Mouse (Mus musculus): ENCODE data around the gene Usp18. TPM values are rescaled to one million over a fixed set of nuclear protein-coding genes. Genes with fewer than 3 reads are reported as not detected.
A peak's percentile ranks its signal among the peaks of the same experiment; 100 is the strongest.

Usp18 gene
- polyA plus RNA-seq, 1 experiment from 2014 or later, result 30.4 TPM

DNA sequence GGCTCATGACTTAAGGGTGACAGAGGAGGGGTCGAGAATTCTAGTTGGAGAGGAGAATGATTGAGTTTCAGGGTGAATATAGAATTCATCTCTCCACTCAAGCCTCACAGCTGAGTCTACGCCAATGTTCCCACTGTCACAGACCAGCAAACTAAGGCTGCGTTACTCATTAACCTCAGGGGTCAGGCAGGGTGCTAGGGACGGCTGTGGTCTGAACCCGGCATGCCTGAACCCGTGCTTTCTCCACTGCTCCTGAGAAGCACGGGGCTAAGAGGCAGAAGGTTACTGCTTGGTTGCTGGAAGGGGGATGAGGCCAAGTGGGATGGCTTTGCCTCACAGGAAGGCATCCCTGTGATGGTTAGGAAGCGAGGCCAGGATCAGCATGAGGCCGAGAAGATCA, 54.8 kb downstream of the Usp18 start:
- no peaks in the 10 kb centered on the region for H3K4me1 ChIP-seq (ENCODE audit: insufficient read depth, low read depth, low read length)
- H3K27me3 ChIP-seq (replicated peaks; ENCODE audit: insufficient read depth, low read length), result no peaks in the 10 kb centered on the region
- no peak for DNase-seq (ENCODE audit: low spot score)
- no peak overlapping the region for H3K4me3 ChIP-seq (ENCODE audit: low read depth, low read length)
- no peak overlapping the region for H3K27ac ChIP-seq (ENCODE audit: low read length)
- H3K36me3 ChIP-seq (ENCODE audit: insufficient read depth, low read length), result no peaks in the 10 kb centered on the region
- 38% methylated on average over 9 of the region's 9 CpGs for WGBS
- H3K9ac ChIP-seq (replicated peaks; ENCODE audit: low read depth), result no peak overlapping the region
- no peak for ATAC-seq
- H3K4me2 ChIP-seq (replicated peaks; ENCODE audit: low read depth, low read length), result no peak overlapping the region; the same call in 1 of the 2 replicates
- no peak for TF ChIP-seq CTCF (IDR thresholded peaks at IDR 0.05)
- TF ChIP-seq EP300 (IDR thresholded peaks at IDR 0.05), result no peak
- no peaks in the 10 kb centered on the region for H3K9me3 ChIP-seq (ENCODE audit: low read length)

DNA sequence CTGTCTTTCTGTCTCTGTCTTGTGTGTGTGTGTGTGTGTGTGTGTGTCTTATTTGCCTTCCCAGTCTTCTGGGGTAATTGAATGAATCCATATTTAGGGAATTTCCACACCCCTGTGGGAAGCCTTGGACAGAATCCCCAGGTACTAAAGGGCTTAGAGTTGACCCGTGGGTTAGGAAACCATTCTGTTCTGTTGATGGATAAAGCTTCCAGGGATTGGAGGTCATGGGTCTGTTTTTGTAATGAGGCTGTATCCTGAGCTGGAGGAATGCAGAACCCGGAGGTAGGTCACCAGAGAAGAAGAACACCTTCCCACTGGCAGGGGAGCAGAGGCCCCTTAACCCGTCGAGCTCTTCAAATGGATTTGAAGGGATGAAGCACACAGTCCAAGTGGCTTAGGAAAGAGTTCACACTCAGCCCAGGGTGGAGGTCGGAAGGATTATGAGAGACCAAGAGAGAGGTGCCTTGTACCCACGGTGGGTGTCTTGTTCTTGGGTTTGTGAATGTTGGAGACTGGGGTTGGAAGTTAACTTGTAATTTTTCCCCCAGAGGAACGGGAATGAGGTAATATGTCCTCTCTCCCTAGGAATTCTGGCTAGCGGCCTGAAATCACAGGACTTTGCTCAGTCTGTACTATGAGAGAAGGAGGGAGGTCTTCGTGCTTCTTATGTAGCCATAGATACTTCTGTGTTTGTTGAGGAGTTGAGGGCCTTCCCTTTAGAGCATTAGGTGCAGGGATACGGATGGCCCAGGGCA, 57.9 kb downstream of the Usp18 start:
- Histone ChIP-seq H3K9ac (replicated peaks; ENCODE audit: low read depth) (no peak overlapping the region), H3K4me2 (replicated peaks; ENCODE audit: low read depth, low read length) (no peak overlapping the region), H3K4me3 (ENCODE audit: low read depth, low read length) (no peak overlapping the region), H3K4me1 (ENCODE audit: insufficient read depth, low read depth, low read length) (no peaks in the 10 kb centered on the region), H3K9me3 (ENCODE audit: low read length) (no peaks in the 10 kb centered on the region), H3K36me3 (ENCODE audit: insufficient read depth, low read length) (no peaks in the 10 kb centered on the region), H3K27ac (ENCODE audit: low read length) (no peak overlapping the region), H3K27me3 (replicated peaks; ENCODE audit: insufficient read depth, low read length) (no peaks in the 10 kb centered on the region)
- WGBS, result 56% methylated on average over 10 of the region's 10 CpGs
- DNase-seq (ENCODE audit: low spot score) (no peak), ATAC-seq (no peak)
- TF ChIP-seq CTCF (IDR thresholded peaks at IDR 0.05) (no peak), EP300 (IDR thresholded peaks at IDR 0.05) (no peak)

DNA sequence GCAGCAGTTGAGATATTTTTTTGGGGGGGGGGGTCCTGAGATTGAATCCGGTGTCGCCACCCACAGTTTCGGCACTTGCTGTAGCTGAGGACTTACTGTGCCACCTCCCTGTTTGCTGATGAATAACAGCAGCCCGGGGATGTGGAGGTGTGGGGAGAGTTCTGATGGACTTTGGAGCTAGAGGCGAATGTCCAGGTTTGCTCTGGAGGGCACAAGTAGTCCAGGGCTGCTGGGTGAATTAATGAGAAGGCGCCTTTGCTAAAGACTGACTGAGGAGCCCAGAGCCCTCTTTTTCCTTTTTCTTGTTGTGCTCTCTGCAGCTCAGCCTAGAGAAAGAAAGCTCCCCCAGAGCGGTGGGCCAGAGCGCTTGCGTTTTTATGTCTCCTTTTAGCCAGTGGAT, 58.9 kb downstream of the Usp18 start:
- Histone ChIP-seq H3K4me2 (replicated peaks; ENCODE audit: low read depth, low read length) (no peak overlapping the region), H3K27ac (ENCODE audit: low read length) (no peak overlapping the region), H3K9me3 (ENCODE audit: low read length) (no peaks in the 10 kb centered on the region), H3K4me3 (ENCODE audit: low read depth, low read length) (no peak overlapping the region), H3K27me3 (replicated peaks; ENCODE audit: insufficient read depth, low read length) (no peaks in the 10 kb centered on the region), H3K4me1 (ENCODE audit: insufficient read depth, low read depth, low read length) (no peaks in the 10 kb centered on the region), H3K9ac (replicated peaks; ENCODE audit: low read depth) (no peak overlapping the region), H3K36me3 (ENCODE audit: insufficient read depth, low read length) (no peaks in the 10 kb centered on the region)
- no peak for DNase-seq (ENCODE audit: low spot score)
- ATAC-seq, result no peak
- TF ChIP-seq EP300 (IDR thresholded peaks at IDR 0.05), result no peak
- TF ChIP-seq CTCF (IDR thresholded peaks at IDR 0.05), result no peak
- 79% methylated on average over 9 of the region's 9 CpGs for WGBS

DNA sequence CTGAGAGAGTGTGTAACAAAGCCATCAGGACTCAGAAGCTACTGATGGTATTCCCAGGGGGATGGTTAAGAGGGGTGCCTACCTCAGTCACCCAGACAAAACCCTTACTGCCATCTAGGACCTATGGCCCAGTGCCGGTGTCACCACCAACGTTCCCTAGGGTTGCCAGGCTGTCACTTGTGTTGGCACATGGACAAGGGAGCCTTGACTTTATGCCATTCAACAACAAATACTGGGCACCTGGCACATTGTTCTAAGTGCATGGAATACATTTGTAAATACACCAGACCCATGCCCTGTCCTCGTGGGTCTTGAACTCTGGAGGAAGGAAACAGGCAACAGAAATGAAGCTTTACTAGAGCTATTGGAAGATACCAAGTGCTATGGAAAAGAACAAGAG, 59.9 kb downstream of the Usp18 start:
- Histone ChIP-seq H3K4me1 (ENCODE audit: insufficient read depth, low read depth, low read length) (no peaks in the 10 kb centered on the region), H3K9me3 (ENCODE audit: low read length) (no peaks in the 10 kb centered on the region), H3K4me2 (replicated peaks; ENCODE audit: low read depth, low read length) (no peak overlapping the region), H3K4me3 (ENCODE audit: low read depth, low read length) (no peak overlapping the region), H3K36me3 (ENCODE audit: insufficient read depth, low read length) (no peaks in the 10 kb centered on the region), H3K27ac (ENCODE audit: low read length) (no peak overlapping the region), H3K27me3 (replicated peaks; ENCODE audit: insufficient read depth, low read length) (no peaks in the 10 kb centered on the region), H3K9ac (replicated peaks; ENCODE audit: low read depth) (no peak overlapping the region)
- TF ChIP-seq EP300 (IDR thresholded peaks at IDR 0.05) (no peak), CTCF (IDR thresholded peaks at IDR 0.05) (no peak)
- ATAC-seq (no peak), DNase-seq (ENCODE audit: low spot score) (no peak)
- WGBS, result 79% methylated on average over 3 of the region's 3 CpGs

DNA sequence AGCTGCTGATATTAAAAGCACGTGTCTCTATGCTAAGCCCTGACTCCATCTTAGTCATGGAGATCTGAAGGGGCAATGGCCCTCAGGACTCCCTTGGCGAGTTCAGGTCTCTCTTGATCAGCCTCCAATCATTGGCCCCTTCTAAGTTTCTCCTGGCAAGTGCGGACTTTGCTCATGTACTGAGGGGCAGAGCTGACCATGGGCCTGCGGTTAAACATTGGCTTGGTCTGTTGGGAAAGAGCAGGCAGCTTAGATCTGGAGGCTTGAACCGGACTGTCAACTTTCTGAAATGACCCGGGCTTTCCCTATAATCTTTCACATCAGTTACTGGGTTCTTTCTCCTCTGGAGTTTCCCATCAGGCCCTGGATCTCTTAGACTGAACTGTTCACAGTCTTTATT, 65.3 kb downstream of the Usp18 start:
- no peaks in the 10 kb centered on the region for H3K27me3 ChIP-seq (replicated peaks; ENCODE audit: insufficient read depth, low read length)
- ATAC-seq (no peak), DNase-seq (ENCODE audit: low spot score) (no peak)
- no peak overlapping the region for H3K4me2 ChIP-seq (replicated peaks; ENCODE audit: low read depth, low read length)
- H3K4me1 ChIP-seq (ENCODE audit: insufficient read depth, low read depth, low read length), result no peaks in the 10 kb centered on the region
- WGBS, result 61% methylated on average over 6 of the region's 6 CpGs
- no peak overlapping the region for H3K9ac ChIP-seq (replicated peaks; ENCODE audit: low read depth)
- H3K36me3 ChIP-seq (ENCODE audit: insufficient read depth, low read length), result no peaks in the 10 kb centered on the region
- H3K27ac ChIP-seq (ENCODE audit: low read length), result no peak overlapping the region
- H3K4me3 ChIP-seq (ENCODE audit: low read depth, low read length), result no peak overlapping the region
- no peaks in the 10 kb centered on the region for H3K9me3 ChIP-seq (ENCODE audit: low read length)
- TF ChIP-seq CTCF (IDR thresholded peaks at IDR 0.05), result no peak
- no peak for TF ChIP-seq EP300 (IDR thresholded peaks at IDR 0.05)

DNA sequence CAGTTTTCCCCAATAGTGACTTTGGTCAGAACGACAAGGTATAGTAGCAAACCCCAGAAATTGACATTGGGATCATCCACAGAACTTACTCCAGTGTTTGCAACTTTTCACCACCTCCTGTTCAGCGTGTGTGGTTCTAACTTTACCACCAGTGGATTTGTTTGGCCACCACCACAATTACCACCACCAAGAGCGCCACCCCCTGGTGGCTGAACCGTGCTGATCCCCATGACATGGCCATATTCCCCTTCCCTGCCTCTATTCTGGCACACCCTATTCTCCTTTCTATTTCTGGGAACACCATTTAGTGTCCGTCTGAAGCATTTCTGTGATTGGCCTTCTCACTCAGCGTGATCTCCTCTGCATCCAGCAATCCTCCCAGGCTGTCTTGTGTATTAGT, 73.4 kb downstream of the Usp18 start:
- no peak for TF ChIP-seq EP300 (IDR thresholded peaks at IDR 0.05)
- TF ChIP-seq CTCF (IDR thresholded peaks at IDR 0.05), result peak; percentile 24
- DNase-seq (ENCODE audit: low spot score) (no peak), ATAC-seq (no peak)
- Histone ChIP-seq H3K9ac (replicated peaks; ENCODE audit: low read depth) (no peak overlapping the region), H3K27ac (ENCODE audit: low read length) (no peak overlapping the region), H3K36me3 (ENCODE audit: insufficient read depth, low read length) (no peaks in the 10 kb centered on the region), H3K27me3 (replicated peaks; ENCODE audit: insufficient read depth, low read length) (no peaks in the 10 kb centered on the region), H3K4me1 (ENCODE audit: insufficient read depth, low read depth, low read length) (no peaks in the 10 kb centered on the region), H3K4me2 (replicated peaks; ENCODE audit: low read depth, low read length) (no peak overlapping the region), H3K9me3 (ENCODE audit: low read length) (no peaks in the 10 kb centered on the region), H3K4me3 (ENCODE audit: low read depth, low read length) (no peak overlapping the region)
- 50% methylated on average over 6 of the region's 6 CpGs for WGBS

Other genes with a start within 250 kb of the Usp18 start
- 12.6 and 12.8 TPM in 2 replicates for gene Mical3, start 114.9 kb upstream of the Usp18 start, polyA plus RNA-seq (2015; fragmentation: Nextera tagmentation; extraction: Ambion mirVana)
- 5.9 and 6.2 TPM in 2 replicates for gene Pex26, start 62.2 kb upstream of the Usp18 start, polyA plus RNA-seq (2015; fragmentation: Nextera tagmentation; extraction: Ambion mirVana)
- gene Tuba8, start 35.2 kb upstream of the Usp18 start, polyA plus RNA-seq (2015; fragmentation: Nextera tagmentation; extraction: Ambion mirVana), result 12.1 and 13.9 TPM in 2 replicates
- gene Slc6a13, start 54.3 kb downstream of the Usp18 start, polyA plus RNA-seq (2015; fragmentation: Nextera tagmentation; extraction: Ambion mirVana), result 0.26 and 0.42 TPM in 2 replicates
- gene Slc6a12, start 97.2 kb downstream of the Usp18 start, polyA plus RNA-seq (2015; fragmentation: Nextera tagmentation; extraction: Ambion mirVana), result not detected in 2 replicates
- not detected in 2 replicates for gene Iqsec3, start 227.8 kb downstream of the Usp18 start, polyA plus RNA-seq (2015; fragmentation: Nextera tagmentation; extraction: Ambion mirVana)